Mouse (Mus musculus): Measurements from ENCODE around the gene Pdlim7. TPM values are rescaled to one million over a fixed set of nuclear protein-coding genes. Genes with fewer than 3 reads are reported as not detected.
A peak's percentile ranks its signal among the peaks of the same experiment; 100 is the strongest.

Pdlim7 gene
- polyA plus RNA-seq, 1 experiment, result 22.8 TPM

- no peaks in the 10 kb centered on the region for H3K4me1 ChIP-seq (ENCODE audit: control insufficient read depth, insufficient read depth, low read length)
- H3K27me3 ChIP-seq (replicated peaks; ENCODE audit: control insufficient read depth, insufficient read depth, low read length), result no peaks in the 10 kb centered on the region
- peak; percentile 45 for DNase-seq
- 53% methylated on average over 7 of the region's 7 CpGs for WGBS
- H3K4me3 ChIP-seq (ENCODE audit: insufficient read depth, low read depth, low read length), result no peak overlapping the region
- H3K36me3 ChIP-seq (ENCODE audit: control insufficient read depth, insufficient read depth, low read length), result no peaks in the 10 kb centered on the region
- TF ChIP-seq CTCF (conservative IDR thresholded peaks at IDR 0.05; ENCODE audit: insufficient read depth, insufficient read length, low read depth, low read length) (no peak), POLR2A (IDR thresholded peaks at IDR 0.05; ENCODE audit: low read depth, low read length) (no peak)
- no peak overlapping the region for H3K27ac ChIP-seq (ENCODE audit: insufficient read depth, low read depth, low read length)
These were observed 34.5 kb downstream of the Pdlim7 start for GRCm38 (mm10) chr13:55479008-55479407.

- 59% methylated on average over 5 of the region's 5 CpGs for WGBS
- no peak overlapping the region for H3K4me3 ChIP-seq (ENCODE audit: insufficient read depth, low read depth, low read length)
- no peak overlapping the region for H3K27ac ChIP-seq (ENCODE audit: insufficient read depth, low read depth, low read length)
- no peaks in the 10 kb centered on the region for H3K27me3 ChIP-seq (replicated peaks; ENCODE audit: control insufficient read depth, insufficient read depth, low read length)
- no peaks in the 10 kb centered on the region for H3K36me3 ChIP-seq (ENCODE audit: control insufficient read depth, insufficient read depth, low read length)
- TF ChIP-seq POLR2A (IDR thresholded peaks at IDR 0.05; ENCODE audit: low read depth, low read length) (no peak), CTCF (conservative IDR thresholded peaks at IDR 0.05; ENCODE audit: insufficient read depth, insufficient read length, low read depth, low read length) (peak; percentile 71)
- H3K4me1 ChIP-seq (ENCODE audit: control insufficient read depth, insufficient read depth, low read length), result no peaks in the 10 kb centered on the region
- no peak for DNase-seq
These were observed 35.4 kb downstream of the Pdlim7 start for GRCm38 (mm10) chr13:55478036-55478435.

- H3K4me1 ChIP-seq (ENCODE audit: control insufficient read depth, insufficient read depth, low read length), result no peaks in the 10 kb centered on the region
- DNase-seq, result no peak
- H3K27me3 ChIP-seq (replicated peaks; ENCODE audit: control insufficient read depth, insufficient read depth, low read length), result no peaks in the 10 kb centered on the region
- H3K36me3 ChIP-seq (ENCODE audit: control insufficient read depth, insufficient read depth, low read length), result no peaks in the 10 kb centered on the region
- no peak overlapping the region for H3K27ac ChIP-seq (ENCODE audit: insufficient read depth, low read depth, low read length)
- 67% methylated on average over 16 of the region's 16 CpGs for WGBS
- TF ChIP-seq CTCF (conservative IDR thresholded peaks at IDR 0.05; ENCODE audit: insufficient read depth, insufficient read length, low read depth, low read length), result no peak
- TF ChIP-seq POLR2A (IDR thresholded peaks at IDR 0.05; ENCODE audit: low read depth, low read length), result no peak
- H3K4me3 ChIP-seq (ENCODE audit: insufficient read depth, low read depth, low read length), result no peak overlapping the region
These were observed 36.0 kb downstream of the Pdlim7 start for GRCm38 (mm10) chr13:55477492-55477891.

GRCm38 (mm10) chr13:55476256-55476655 lies 37.2 kb downstream of the Pdlim7 start:
- H3K36me3 ChIP-seq (ENCODE audit: control insufficient read depth, insufficient read depth, low read length), result no peaks in the 10 kb centered on the region
- H3K4me1 ChIP-seq (ENCODE audit: control insufficient read depth, insufficient read depth, low read length), result no peaks in the 10 kb centered on the region
- WGBS, result 96% methylated on average over 8 of the region's 8 CpGs
- no peak for DNase-seq
- H3K4me3 ChIP-seq (ENCODE audit: insufficient read depth, low read depth, low read length), result no peak overlapping the region
- H3K27ac ChIP-seq (ENCODE audit: insufficient read depth, low read depth, low read length), result no peak overlapping the region
- H3K27me3 ChIP-seq (replicated peaks; ENCODE audit: control insufficient read depth, insufficient read depth, low read length), result no peaks in the 10 kb centered on the region
- TF ChIP-seq CTCF (conservative IDR thresholded peaks at IDR 0.05; ENCODE audit: insufficient read depth, insufficient read length, low read depth, low read length) (no peak), POLR2A (IDR thresholded peaks at IDR 0.05; ENCODE audit: low read depth, low read length) (no peak)

- TF ChIP-seq CTCF (conservative IDR thresholded peaks at IDR 0.05; ENCODE audit: insufficient read depth, insufficient read length, low read depth, low read length) (no peak), POLR2A (IDR thresholded peaks at IDR 0.05; ENCODE audit: low read depth, low read length) (no peak)
- H3K4me3 ChIP-seq (ENCODE audit: insufficient read depth, low read depth, low read length), result no peak overlapping the region
- H3K27me3 ChIP-seq (replicated peaks; ENCODE audit: control insufficient read depth, insufficient read depth, low read length), result no peaks in the 10 kb centered on the region
- H3K27ac ChIP-seq (ENCODE audit: insufficient read depth, low read depth, low read length), result no peak overlapping the region
- no peak for DNase-seq
- WGBS, result 94% methylated on average over 5 of the region's 5 CpGs
- no peaks in the 10 kb centered on the region for H3K4me1 ChIP-seq (ENCODE audit: control insufficient read depth, insufficient read depth, low read length)
- H3K36me3 ChIP-seq (ENCODE audit: control insufficient read depth, insufficient read depth, low read length), result no peaks in the 10 kb centered on the region
These were observed 37.7 kb downstream of the Pdlim7 start for GRCm38 (mm10) chr13:55475750-55476149.

- Histone ChIP-seq H3K27ac (ENCODE audit: insufficient read depth, low read depth, low read length) (no peak overlapping the region), H3K4me1 (ENCODE audit: control insufficient read depth, insufficient read depth, low read length) (no peaks in the 10 kb centered on the region), H3K4me3 (ENCODE audit: insufficient read depth, low read depth, low read length) (no peak overlapping the region), H3K36me3 (ENCODE audit: control insufficient read depth, insufficient read depth, low read length) (no peaks in the 10 kb centered on the region), H3K27me3 (replicated peaks; ENCODE audit: control insufficient read depth, insufficient read depth, low read length) (no peaks in the 10 kb centered on the region)
- WGBS, result 58% methylated on average over 5 of the region's 5 CpGs
- TF ChIP-seq POLR2A (IDR thresholded peaks at IDR 0.05; ENCODE audit: low read depth, low read length) (no peak), CTCF (conservative IDR thresholded peaks at IDR 0.05; ENCODE audit: insufficient read depth, insufficient read length, low read depth, low read length) (no peak)
- DNase-seq, result peak; percentile 49
These were observed 38.8 kb downstream of the Pdlim7 start for GRCm38 (mm10) chr13:55474621-55475069.

GRCm38 (mm10) chr13:55473961-55474360 lies 39.5 kb downstream of the Pdlim7 start:
- WGBS, result 56% methylated on average over 11 of the region's 11 CpGs
- Histone ChIP-seq H3K27me3 (replicated peaks; ENCODE audit: control insufficient read depth, insufficient read depth, low read length) (no peaks in the 10 kb centered on the region), H3K4me1 (ENCODE audit: control insufficient read depth, insufficient read depth, low read length) (no peaks in the 10 kb centered on the region), H3K27ac (ENCODE audit: insufficient read depth, low read depth, low read length) (no peak overlapping the region), H3K36me3 (ENCODE audit: control insufficient read depth, insufficient read depth, low read length) (no peaks in the 10 kb centered on the region), H3K4me3 (ENCODE audit: insufficient read depth, low read depth, low read length) (no peak overlapping the region)
- no peak for TF ChIP-seq POLR2A (IDR thresholded peaks at IDR 0.05; ENCODE audit: low read depth, low read length)
- no peak for TF ChIP-seq CTCF (conservative IDR thresholded peaks at IDR 0.05; ENCODE audit: insufficient read depth, insufficient read length, low read depth, low read length)
- DNase-seq, result no peak
